Mouse (Mus musculus): ENCODE measurements around the gene Awat2. TPM values are rescaled to one million over a fixed set of nuclear protein-coding genes. Genes with fewer than 3 reads are reported as not detected.
A peak's percentile ranks its signal among the peaks of the same experiment; 100 is the strongest.
"Not testable (repeated sequence)": the region's sequence is repeated elsewhere in the genome, so short reads cannot be mapped to it uniquely, and the experiment has no call there.

The Awat2 gene
- polyA plus RNA-seq (2015; fragmentation: Nextera tagmentation; extraction: Ambion mirVana), result 0.23 and 0.39 TPM in 2 replicates

- H3K9ac ChIP-seq; H3K9me3 ChIP-seq (replicated peaks); H3K4me2 ChIP-seq; H3K4me1 ChIP-seq (replicated peaks); H3K4me3 ChIP-seq (replicated peaks); H3K27me3 ChIP-seq; DNase-seq; H3K36me3 ChIP-seq; H3K27ac ChIP-seq; ATAC-seq (ENCODE audit: low read depth): not testable (repeated sequence)
- 74% methylated on average over 2 of the region's 2 CpGs for WGBS (ENCODE audit: insufficient replicate concordance)
Observed at GRCm38 (mm10) chrX:100442617-100443016, at the start of gene Awat2. Gene Awat2, minus strand, starts transcription at chrX:100442717.

- peak; percentile 84 for ATAC-seq (ENCODE audit: low read depth)
- WGBS (ENCODE audit: insufficient replicate concordance), result 24% methylated on average over 3 of the region's 3 CpGs
Observed at GRCm38 (mm10) chrX:100480317-100480716, 37.8 kb upstream of the Awat2 start.

GRCm38 (mm10) chrX:100475569-100476223, 33.2 kb upstream of the Awat2 start:
- ATAC-seq (ENCODE audit: low read depth) (peak; percentile 81), DNase-seq (no peak)
- peaks cover 11% of the 10 kb centered on the region for H3K4me1 ChIP-seq (replicated peaks)
- H3K9ac ChIP-seq, result no peak overlapping the region
- no peaks in the 10 kb centered on the region for H3K36me3 ChIP-seq
- H3K4me2 ChIP-seq, result no peak overlapping the region
- 39% methylated on average over 4 of the region's 4 CpGs for WGBS (ENCODE audit: insufficient replicate concordance)
- no peak overlapping the region for H3K4me3 ChIP-seq (replicated peaks)
- H3K9me3 ChIP-seq (replicated peaks), result no peaks in the 10 kb centered on the region
- H3K27ac ChIP-seq, result 0 out of 2 replicates have a peak overlapping the region, but pooled peaks have one; percentile 36
- H3K27me3 ChIP-seq, result no peaks in the 10 kb centered on the region; the same call in 1 of the 2 replicates

More at GRCm38 (mm10) chrX:100480317-100480716, 37.8 kb upstream of the Awat2 start:
- H3K36me3 ChIP-seq, result no peaks in the 10 kb centered on the region
- peaks cover 6% of the 10 kb centered on the region for H3K4me1 ChIP-seq (replicated peaks)
- no peaks in the 10 kb centered on the region for H3K9me3 ChIP-seq (replicated peaks)
- peak; percentile 36 for DNase-seq
- no peak overlapping the region for H3K4me2 ChIP-seq
- no peak overlapping the region for H3K27ac ChIP-seq
- no peak overlapping the region for H3K4me3 ChIP-seq (replicated peaks)
- H3K27me3 ChIP-seq, result no peaks in the 10 kb centered on the region
- no peak overlapping the region for H3K9ac ChIP-seq

GRCm38 (mm10) chrX:100471491-100471890, 29.0 kb upstream of the Awat2 start:
- H3K27me3 ChIP-seq, result no peaks in the 10 kb centered on the region; the same call in 1 of the 2 replicates
- H3K4me1 ChIP-seq (replicated peaks), result peaks cover 11% of the 10 kb centered on the region
- no peak overlapping the region for H3K4me2 ChIP-seq
- no peak overlapping the region for H3K9ac ChIP-seq
- H3K9me3 ChIP-seq (replicated peaks), result no peaks in the 10 kb centered on the region
- ATAC-seq (ENCODE audit: low read depth) (no peak), DNase-seq (no peak)
- no peak overlapping the region for H3K27ac ChIP-seq
- 59% methylated on average over 3 of the region's 3 CpGs for WGBS (ENCODE audit: insufficient replicate concordance)
- H3K36me3 ChIP-seq, result no peaks in the 10 kb centered on the region
- no peak overlapping the region for H3K4me3 ChIP-seq (replicated peaks)

- H3K27me3 ChIP-seq, result no peaks in the 10 kb centered on the region; the same call in 1 of the 2 replicates
- 77% methylated on average over 3 of the region's 3 CpGs for WGBS (ENCODE audit: insufficient replicate concordance)
- H3K4me3 ChIP-seq (replicated peaks), result no peak overlapping the region
- H3K27ac ChIP-seq, result no peak overlapping the region
- no peaks in the 10 kb centered on the region for H3K9me3 ChIP-seq (replicated peaks)
- DNase-seq (no peak), ATAC-seq (ENCODE audit: low read depth) (no peak)
- H3K4me2 ChIP-seq, result no peak overlapping the region
- H3K9ac ChIP-seq, result no peak overlapping the region
- no peaks in the 10 kb centered on the region for H3K36me3 ChIP-seq
- peaks cover 3% of the 10 kb centered on the region for H3K4me1 ChIP-seq (replicated peaks)
Observed at GRCm38 (mm10) chrX:100470126-100470525, 27.6 kb upstream of the Awat2 start.

GRCm38 (mm10) chrX:100468047-100468446, 25.5 kb upstream of the Awat2 start:
- H3K9me3 ChIP-seq (replicated peaks), result no peaks in the 10 kb centered on the region
- no peaks in the 10 kb centered on the region for H3K4me1 ChIP-seq (replicated peaks)
- no peak for DNase-seq
- no peak overlapping the region for H3K9ac ChIP-seq
- H3K27ac ChIP-seq, result no peak overlapping the region
- H3K27me3 ChIP-seq, result no peaks in the 10 kb centered on the region; the same call in 1 of the 2 replicates
- 26% methylated on average over 4 of the region's 4 CpGs for WGBS (ENCODE audit: insufficient replicate concordance)
- H3K4me2 ChIP-seq, result no peak overlapping the region
- no peak overlapping the region for H3K4me3 ChIP-seq (replicated peaks)
- no peaks in the 10 kb centered on the region for H3K36me3 ChIP-seq
- ATAC-seq (ENCODE audit: low read depth), result no peak

GRCm38 (mm10) chrX:100443532-100443931, 1.0 kb upstream of the Awat2 start:
- DNase-seq (no peak), ATAC-seq (ENCODE audit: low read depth) (no peak)
- Histone ChIP-seq H3K4me3 (replicated peaks) (no peak overlapping the region), H3K27ac (no peak overlapping the region), H3K9ac (no peak overlapping the region), H3K4me1 (replicated peaks) (no peaks in the 10 kb centered on the region), H3K4me2 (no peak overlapping the region), H3K36me3 (no peaks in the 10 kb centered on the region), H3K9me3 (replicated peaks) (no peaks in the 10 kb centered on the region), H3K27me3 (no peaks in the 10 kb centered on the region)
- 80% methylated on average over 7 of the region's 7 CpGs for WGBS (ENCODE audit: insufficient replicate concordance)

- Histone ChIP-seq H3K4me3 (replicated peaks) (no peak overlapping the region), H3K4me1 (replicated peaks) (no peaks in the 10 kb centered on the region), H3K4me2 (no peak overlapping the region), H3K9ac (no peak overlapping the region), H3K9me3 (replicated peaks) (no peaks in the 10 kb centered on the region), H3K27me3 (no peaks in the 10 kb centered on the region; the same call in 1 of the 2 replicates), H3K27ac (no peak overlapping the region), H3K36me3 (no peaks in the 10 kb centered on the region)
- no peak for ATAC-seq (ENCODE audit: low read depth)
- DNase-seq, result no peak
- 60% methylated on average over 3 of the region's 3 CpGs for WGBS (ENCODE audit: insufficient replicate concordance)
Observed at GRCm38 (mm10) chrX:100432311-100432710, 10.2 kb downstream of the Awat2 start.

- Histone ChIP-seq H3K4me2 (no peak within 1 kb of the TSS), H3K36me3 (no peaks in the 10 kb centered on the region), H3K27me3 (no peaks in the 10 kb centered on the region; the same call in 1 of the 2 replicates), H3K4me1 (replicated peaks) (no peaks in the 10 kb centered on the region), H3K9ac (no peak within 1 kb of the TSS), H3K27ac (no peak within 1 kb of the TSS), H3K4me3 (replicated peaks) (no peak within 1 kb of the TSS), H3K9me3 (replicated peaks) (no peaks in the 10 kb centered on the region)
- DNase-seq (no peak), ATAC-seq (ENCODE audit: low read depth) (no peak)
- WGBS (ENCODE audit: insufficient replicate concordance), result 72% methylated on average over 21 of the region's 21 CpGs
Observed at GRCm38 (mm10) chrX:100428693-100429092, 13.8 kb downstream of the Awat2 start, which contains the start of gene Otud6a. Gene Otud6a, plus strand, starts transcription at chrX:100429013.

GRCm38 (mm10) chrX:100409245-100409644, 33.3 kb downstream of the Awat2 start:
- DNase-seq (no peak), ATAC-seq (ENCODE audit: low read depth) (no peak)
- Histone ChIP-seq H3K27me3 (no peaks in the 10 kb centered on the region), H3K9me3 (replicated peaks) (no peaks in the 10 kb centered on the region), H3K9ac (no peak overlapping the region), H3K4me1 (replicated peaks) (no peaks in the 10 kb centered on the region), H3K36me3 (no peaks in the 10 kb centered on the region), H3K27ac (no peak overlapping the region), H3K4me3 (replicated peaks) (no peak overlapping the region), H3K4me2 (no peak overlapping the region)
- 50% methylated on average over 1 of the region's 1 CpGs for WGBS (ENCODE audit: insufficient replicate concordance)

- Histone ChIP-seq H3K4me1 (replicated peaks) (no peaks in the 10 kb centered on the region), H3K27me3 (no peaks in the 10 kb centered on the region), H3K36me3 (no peaks in the 10 kb centered on the region), H3K9me3 (replicated peaks) (no peaks in the 10 kb centered on the region), H3K9ac (no peak overlapping the region), H3K4me2 (no peak overlapping the region), H3K4me3 (replicated peaks) (no peak overlapping the region), H3K27ac (no peak overlapping the region)
- WGBS (ENCODE audit: insufficient replicate concordance), result 63% methylated on average over 5 of the region's 5 CpGs
- DNase-seq (no peak), ATAC-seq (ENCODE audit: low read depth) (no peak)
Observed at GRCm38 (mm10) chrX:100401657-100402056, 40.9 kb downstream of the Awat2 start.

- no peak overlapping the region for H3K27ac ChIP-seq
- no peak overlapping the region for H3K4me3 ChIP-seq (replicated peaks)
- no peaks in the 10 kb centered on the region for H3K27me3 ChIP-seq
- no peaks in the 10 kb centered on the region for H3K4me1 ChIP-seq (replicated peaks)
- H3K9me3 ChIP-seq (replicated peaks), result no peaks in the 10 kb centered on the region
- no peak overlapping the region for H3K9ac ChIP-seq
- ATAC-seq (ENCODE audit: low read depth), result no peak
- H3K4me2 ChIP-seq, result no peak overlapping the region
- DNase-seq, result no peak
- no peaks in the 10 kb centered on the region for H3K36me3 ChIP-seq
Observed at GRCm38 (mm10) chrX:100400900-100401299, 41.6 kb downstream of the Awat2 start.

Data from liver, embryonic 13.5 days (tissue).